Mouse (Mus musculus) E14TG2a.4 (cell line): ENCODE data around the gene Fam160b1.

Experiments used
- H3K27me3 ChIP-seq: 2 replicates; pipeline ENCODE4 v1.6.1; 2014; ENCODE audit warnings: low read length, control low read depth; ENCODE audit not compliant: insufficient read depth
- H3K36me3 ChIP-seq: 2 replicates; pipeline ENCODE4 v1.6.1; 2014; ENCODE audit warnings: low read length, control low read depth; ENCODE audit not compliant: insufficient read depth
- H3K4me1 ChIP-seq: replicated peaks from 2 replicates; pipeline ENCODE4 v1.6.1; 2014; ENCODE audit warnings: low read depth, low read length, control low read depth
- H3K4me3 ChIP-seq: replicated peaks from 2 replicates; pipeline ENCODE4 v1.5.1; 2014; ENCODE audit warnings: mild to moderate bottlenecking, low read length
- H3K9me3 ChIP-seq: 2 replicates; pipeline ENCODE4 v1.6.1; 2014; ENCODE audit warnings: low read length, control low read depth
- CTCF ChIP-seq: conservative IDR thresholded peaks from 2 replicates; pipeline ENCODE4 v1.5.1; 2014; ENCODE audit warnings: low read length
- NANOG ChIP-seq: IDR thresholded peaks from 2 replicates; pipeline ENCODE4 v1.6.1; 2014; ENCODE audit warnings: borderline replicate concordance, low read length, mixed read lengths
- POU5F1 ChIP-seq: IDR thresholded peaks from 2 replicates; pipeline ENCODE4 v1.6.1; 2014; ENCODE audit warnings: low read length, borderline replicate concordance

Fam160b1 gene

DNA sequence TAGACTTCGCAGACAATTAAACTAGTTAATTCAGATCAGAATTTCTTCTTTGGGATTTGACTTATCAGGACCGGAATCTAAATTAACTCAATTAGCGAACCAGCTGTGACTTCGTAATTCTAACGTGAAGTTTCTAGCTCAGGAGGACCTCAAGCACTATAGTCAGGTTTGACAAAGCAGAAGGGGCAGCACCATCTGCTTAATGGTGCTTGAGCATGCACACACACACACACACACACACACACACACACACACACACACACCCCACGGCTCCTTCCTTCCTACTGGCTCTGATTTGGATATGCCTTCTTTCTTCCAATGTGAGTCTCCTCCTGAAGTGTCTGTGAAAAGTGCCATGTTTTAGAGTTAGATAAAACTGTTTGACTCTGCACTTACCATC lies 73.5 kb downstream of the Fam160b1 start:
- no peaks in the 10 kb centered on the region for H3K36me3 ChIP-seq
- no peaks in the 10 kb centered on the region for H3K4me1 ChIP-seq
- no peaks in the 10 kb centered on the region for H3K9me3 ChIP-seq
- TF ChIP-seq NANOG (no peak), POU5F1 (no peak), CTCF (no peak)
- peaks cover 6% of the 10 kb centered on the region; the same call in 1 of the 2 replicates for H3K27me3 ChIP-seq
- no peak overlapping the region for H3K4me3 ChIP-seq

DNA sequence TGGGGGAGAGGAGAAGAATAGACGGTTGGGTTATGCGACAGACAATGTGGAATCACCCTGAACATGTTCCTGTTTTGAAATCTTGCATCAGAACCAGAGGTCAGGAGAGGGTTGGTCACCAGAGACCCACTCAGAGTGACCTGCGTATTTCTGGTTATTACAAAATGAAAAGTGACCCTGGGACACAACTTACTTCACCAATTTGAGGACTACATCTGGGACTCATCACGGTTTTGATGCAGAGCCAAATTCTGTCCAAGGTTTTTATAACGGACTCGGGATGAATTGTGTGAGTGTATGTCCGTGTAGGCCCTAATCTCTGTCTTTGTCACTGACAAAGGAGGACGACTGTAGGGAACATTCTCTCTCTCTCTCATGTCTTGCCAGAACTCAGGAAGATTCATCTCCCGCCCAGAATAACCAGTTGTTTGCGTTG lies 76.1 kb downstream of the Fam160b1 start:
- TF ChIP-seq NANOG (no peak), CTCF (no peak), POU5F1 (no peak)
- H3K36me3 ChIP-seq = no peaks in the 10 kb centered on the region
- no peak overlapping the region for H3K4me3 ChIP-seq
- H3K4me1 ChIP-seq = peaks cover 3% of the 10 kb centered on the region
- H3K27me3 ChIP-seq = 0 out of 2 replicates have a peak, but pooled peaks cover 5% of the 10 kb centered on the region
- no peaks in the 10 kb centered on the region for H3K9me3 ChIP-seq

DNA sequence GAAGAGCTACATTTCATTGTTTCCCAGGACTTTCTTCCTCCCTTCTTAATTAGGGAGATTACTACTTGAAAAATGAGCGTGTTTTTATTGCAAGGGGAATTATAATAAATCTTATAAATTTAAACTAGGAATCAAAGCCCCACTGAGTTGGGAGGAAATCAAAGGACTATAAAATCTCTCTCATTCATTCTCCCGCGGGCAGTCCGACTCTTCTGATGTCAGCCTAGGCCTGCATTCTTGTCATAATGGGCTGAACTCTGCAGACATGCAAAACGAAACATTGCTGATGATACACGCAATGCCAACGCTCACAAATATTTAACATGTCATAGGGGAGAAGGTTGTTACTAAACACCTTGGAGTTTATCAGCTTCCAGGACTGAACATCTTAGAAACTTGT lies 76.6 kb downstream of the Fam160b1 start:
- Histone ChIP-seq H3K4me3 (no peak overlapping the region), H3K27me3 (0 out of 2 replicates have a peak, but pooled peaks cover 5% of the 10 kb centered on the region), H3K36me3 (no peaks in the 10 kb centered on the region), H3K9me3 (no peaks in the 10 kb centered on the region), H3K4me1 (peaks cover 3% of the 10 kb centered on the region)
- no peak for TF ChIP-seq NANOG
- TF ChIP-seq CTCF = no peak
- no peak for TF ChIP-seq POU5F1
